Mouse (Mus musculus) liver, adult 2 months (tissue): ENCODE data around the gene Sgms1. TPM values are rescaled to one million over a fixed set of nuclear protein-coding genes. Genes with fewer than 3 reads are reported as not detected.
A peak's percentile ranks its signal among the peaks of the same experiment; 100 is the strongest.
"Not testable (repeated sequence)": the region's sequence is repeated elsewhere in the genome, so short reads cannot be mapped to it uniquely, and the experiment has no call there.

Source experiments
- DNase-seq: peaks from one replicate; pipeline ENCODE4 v3.0.0-alpha.2; 2011; ENCODE audit warnings: low read depth, low spot score; ENCODE audit errors: extremely low read depth
- H3K27ac ChIP-seq: fragments of 200-500 bp; replicated peaks from 2 replicates; pipeline ENCODE4 v1.5.1; 2012; ENCODE audit warnings: low read depth, mild to moderate bottlenecking, control low read depth, inconsistent platforms, low read length; ENCODE audit not compliant: insufficient read depth
- H3K27me3 ChIP-seq: fragments of 200-500 bp; 2 replicates; pipeline ENCODE4 v1.6.1; 2012; ENCODE audit warnings: mild to moderate bottlenecking, moderate library complexity, low read length, inconsistent platforms; ENCODE audit not compliant: control insufficient read depth, insufficient read depth
- H3K36me3 ChIP-seq: fragments of 200-500 bp; 2 replicates; pipeline ENCODE4 v1.6.1; 2012; ENCODE audit warnings: low read length, inconsistent platforms; ENCODE audit not compliant: control insufficient read depth, insufficient read depth
- H3K4me1 ChIP-seq: fragments of 200-500 bp; 2 replicates; pipeline ENCODE4 v1.6.1; 2011; ENCODE audit warnings: low read length; ENCODE audit not compliant: control insufficient read depth, insufficient read depth
- H3K4me3 ChIP-seq: fragments of 200-500 bp; 2 replicates; pipeline ENCODE4 v1.5.1; 2011; ENCODE audit warnings: low read depth, mild to moderate bottlenecking, control low read depth, low read length, moderate library complexity; ENCODE audit not compliant: insufficient read depth
- H3K79me2 ChIP-seq: fragments of 200-500 bp; 2 replicates; pipeline ENCODE4 v1.6.1; 2012; ENCODE audit warnings: inconsistent platforms, mild to moderate bottlenecking, low read length, moderate library complexity; ENCODE audit not compliant: control insufficient read depth, insufficient read depth
- H3K9ac ChIP-seq: fragments of 200-500 bp; 2 replicates; pipeline ENCODE4 v1.6.1; 2012; ENCODE audit warnings: low read depth, mild to moderate bottlenecking, control low read depth, inconsistent platforms, low read length
- CTCF ChIP-seq: fragments of 200-500 bp; IDR thresholded peaks from 2 replicates; pipeline ENCODE4 v1.5.1; 2011; ENCODE audit warnings: low read depth, low read length, control low read depth
- POLR2A ChIP-seq: fragments of 200-500 bp; IDR thresholded peaks from 2 replicates; pipeline ENCODE4 v1.6.1; 2011; ENCODE audit warnings: low read length, control low read depth; ENCODE audit not compliant: insufficient read depth; ENCODE audit errors: extremely low read depth
- WGBS: fragments of 180-500 bp; shearing (Covaris S2); methylation state at CpG from one replicate; pipeline ENCODE4 v1.1.7; 2018; 5-methylcytosine and 5-hydroxymethylcytosine counted together
- polyA plus RNA-seq: library from polyadenylated mRNA; depleted of rRNA; stranded (reverse); fragments of >200 nt; gene quantifications from 2 replicates; pipeline ENCODE4 v1.2.3, GENCODE M21; 2012; rRNA removed
- total RNA-seq: library from RNA; depleted of rRNA; stranded (reverse); fragments of >200 nt; gene quantifications from 2 replicates; pipeline ENCODE4 v1.2.3, GENCODE M21; 2014; rRNA removed

Sgms1 gene
- total and polyA plus RNA-seq, 2 experiments, result 6.5 to 26.7 TPM

DNA sequence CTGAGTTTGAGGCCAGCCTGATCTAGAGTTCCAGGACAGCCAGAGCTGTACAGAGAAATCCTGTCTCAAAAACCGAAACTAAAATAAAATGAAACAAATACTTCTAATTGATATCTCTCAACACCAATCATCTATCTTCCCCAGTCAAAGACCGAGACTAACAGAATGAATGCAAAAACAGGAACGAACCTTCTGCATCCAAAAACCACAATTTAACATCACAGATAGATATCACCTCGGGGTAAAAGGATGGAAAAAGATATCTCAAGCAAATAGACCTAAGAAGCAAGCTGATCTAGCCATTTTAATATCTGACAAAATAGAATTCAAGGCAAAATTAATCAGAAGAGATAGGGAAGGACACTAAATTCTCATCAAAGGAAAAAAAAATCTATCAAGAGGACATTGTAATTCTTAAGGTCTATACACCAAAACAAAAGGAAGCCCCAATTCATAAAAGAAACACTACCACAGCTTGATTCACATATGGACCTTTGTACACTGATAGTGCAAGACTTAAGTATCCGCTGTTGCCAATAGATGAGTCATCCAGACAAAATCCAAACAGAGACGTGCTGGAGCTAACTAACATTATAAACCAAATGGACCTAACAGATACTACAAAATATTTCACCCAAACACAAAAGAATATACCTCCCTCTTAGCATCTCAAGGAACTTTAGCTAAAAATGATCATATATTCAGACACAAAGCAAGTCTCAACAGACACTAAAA is 301.6 kb downstream of the Sgms1 start:
- no peak overlapping the region for H3K27ac ChIP-seq
- WGBS, result 67% methylated on average over 6 of the region's 6 CpGs

DNA sequence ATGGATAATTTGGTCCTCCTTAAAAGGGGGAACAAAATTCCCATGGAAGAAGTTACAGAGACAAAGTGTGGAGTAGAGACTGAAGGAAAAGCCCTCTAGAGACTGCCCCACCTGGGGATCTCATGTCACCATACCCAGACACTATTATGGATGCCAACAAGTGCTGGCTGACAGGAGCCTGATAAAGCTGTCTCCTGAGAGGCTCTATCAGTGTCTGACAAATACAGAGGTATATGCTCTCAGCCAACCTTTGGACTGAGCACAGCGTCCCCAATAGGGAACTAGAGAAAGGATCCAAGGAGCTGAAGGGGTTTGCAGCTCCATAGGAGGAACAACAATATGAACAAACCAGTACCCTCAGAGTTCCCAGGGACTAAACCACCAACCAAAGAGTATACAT is 304.7 kb downstream of the Sgms1 start:
- not testable (repeated sequence) for H3K27me3 ChIP-seq, H3K79me2 ChIP-seq, H3K4me1 ChIP-seq, H3K9ac ChIP-seq, H3K36me3 ChIP-seq, DNase-seq, H3K4me3 ChIP-seq, H3K27ac ChIP-seq
- WGBS, result 88% methylated on average over 1 of the region's 1 CpGs

More for the DNA sequence above, 301.6 kb downstream of the Sgms1 start:
- DNase-seq, result peak; percentile 59
- H3K36me3 ChIP-seq, result no peaks in the 10 kb centered on the region
- H3K4me3 ChIP-seq, result no peak overlapping the region
- no peaks in the 10 kb centered on the region for H3K79me2 ChIP-seq
- H3K27me3 ChIP-seq, result no peaks in the 10 kb centered on the region
- no peak overlapping the region for H3K9ac ChIP-seq
- no peak for TF ChIP-seq POLR2A
- no peak for TF ChIP-seq CTCF
- no peaks in the 10 kb centered on the region for H3K4me1 ChIP-seq

Other genes starting within 250 kb of the Sgms1 start
- 23.8 and 24.3 TPM in 2 replicates for gene Rpl9-ps6, start 76.9 kb upstream of the Sgms1 start, total RNA-seq
- 2.6 and 3.0 TPM in 2 replicates for gene Rpl9-ps6, start 76.9 kb upstream of the Sgms1 start, polyA plus RNA-seq
- gene Minpp1, start 96.1 kb upstream of the Sgms1 start, total RNA-seq, result 35.3 and 44.6 TPM in 2 replicates
- 46.8 and 53.9 TPM in 2 replicates for gene Minpp1, start 96.1 kb upstream of the Sgms1 start, polyA plus RNA-seq
- 211 and 223 TPM in 2 replicates for gene Papss2, start 206.1 kb upstream of the Sgms1 start, total RNA-seq
- gene Papss2, start 206.1 kb upstream of the Sgms1 start, polyA plus RNA-seq, result 75.1 and 86.7 TPM in 2 replicates